Mouse (Mus musculus) heart, adult 2 months (tissue): ENCODE results near the gene Cnot10. TPM values are rescaled to one million over a fixed set of nuclear protein-coding genes. Genes with fewer than 3 reads are reported as not detected.

Source experiments
- DNase-seq, 2 experiments: peaks; one replicate each; pipeline ENCODE4 v3.0.0; 2021
- H3K27ac ChIP-seq: fragments of 200-600 bp; 2 replicates; pipeline ENCODE4 v1.8.1; 2022
- H3K27me3 ChIP-seq: fragments of 200-500 bp; 2 replicates; pipeline ENCODE4 v1.6.1; 2012; ENCODE audit warnings: mild to moderate bottlenecking, low read length, inconsistent platforms, mixed read lengths; ENCODE audit not compliant: control insufficient read depth, insufficient read depth
- H3K36me3 ChIP-seq: fragments of 200-500 bp; 2 replicates; pipeline ENCODE4 v1.6.1; 2012; ENCODE audit warnings: low read length, inconsistent platforms; ENCODE audit not compliant: control insufficient read depth, insufficient read depth
- H3K4me1 ChIP-seq: fragments of 200-500 bp; 2 replicates; pipeline ENCODE4 v1.6.1; 2011; ENCODE audit warnings: low read length; ENCODE audit not compliant: control insufficient read depth, insufficient read depth
- H3K4me3 ChIP-seq: fragments of 200-600 bp; 2 replicates; pipeline ENCODE4 v1.8.1; 2022
- H3K79me2 ChIP-seq: fragments of 200-500 bp; replicated peaks from 2 replicates; pipeline ENCODE4 v1.6.1; 2012; ENCODE audit warnings: mild to moderate bottlenecking, inconsistent platforms, low read length, moderate library complexity, mixed read lengths; ENCODE audit not compliant: control insufficient read depth, insufficient read depth
- H3K9ac ChIP-seq: fragments of 200-500 bp; 2 replicates; pipeline ENCODE4 v1.6.1; 2012; ENCODE audit warnings: low read depth, mild to moderate bottlenecking, control low read depth, inconsistent platforms, low read length, mixed read lengths
- CTCF ChIP-seq: fragments of 200-600 bp; IDR thresholded peaks from 2 replicates; pipeline ENCODE4 v1.8.1; 2022; ENCODE audit warnings: antibody characterized with exemption, mild to moderate bottlenecking, moderate library complexity
- EP300 ChIP-seq: fragments of 200-500 bp; IDR thresholded peaks from 2 replicates; pipeline ENCODE4 v1.6.1; 2011; ENCODE audit warnings: low read depth, low read length, control low read depth; ENCODE audit not compliant: insufficient read depth
- POLR2A ChIP-seq: fragments of 200-500 bp; IDR thresholded peaks from 2 replicates; pipeline ENCODE4 v1.6.1; 2011; ENCODE audit warnings: mild to moderate bottlenecking, low read depth, low read length, control low read depth; ENCODE audit not compliant: insufficient read depth
- WGBS: fragments of 180-500 bp; shearing (Covaris S2); methylation state at CpG from one replicate; pipeline ENCODE4 v1.1.7; 2018; 5-methylcytosine and 5-hydroxymethylcytosine counted together
- intact Hi-C: fragments of 180-260 bp; cut with DNase I; formaldehyde crosslinking; loops from one replicate; pipeline ENCODE4 v1.15.1; 2025
- polyA plus RNA-seq: library from polyadenylated mRNA; depleted of rRNA; stranded (reverse); fragments of >200 nt; gene quantifications from 2 replicates; pipeline ENCODE4 v1.2.3, GENCODE M21; 2012
- total RNA-seq, 2 experiments: library from RNA; stranded (reverse); gene quantifications; 2 replicates each; pipeline ENCODE4 v1.2.3; 2021

The Cnot10 gene
- total and polyA plus RNA-seq, 3 experiments, result 16.8 to 23.5 (median 22.5) TPM

DNA sequence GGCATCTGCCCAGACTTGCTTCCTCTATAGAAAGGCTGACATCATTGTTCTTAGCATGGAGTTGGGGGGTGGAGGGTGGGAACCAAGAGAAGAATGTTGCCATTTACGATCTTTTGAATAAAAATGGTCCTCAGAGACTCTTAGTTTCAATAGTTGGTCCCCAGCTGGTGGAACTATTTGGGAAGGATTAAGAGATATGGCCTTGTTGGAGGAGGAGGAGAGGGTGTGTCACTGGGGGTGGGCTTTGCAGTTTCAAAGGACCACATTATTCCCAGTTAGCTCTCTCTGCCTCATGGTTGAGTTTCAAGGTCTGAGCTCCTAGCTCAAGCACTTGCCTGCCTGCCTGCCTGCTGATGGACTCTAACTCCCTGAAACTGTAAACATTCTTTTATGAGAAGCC is 32.0 kb upstream of the Cnot10 start:
- intact Hi-C loops, result no loop called here
- Histone ChIP-seq H3K79me2 (no peaks in the 10 kb centered on the region), H3K4me1 (peaks cover 5% of the 10 kb centered on the region), H3K36me3 (no peaks in the 10 kb centered on the region), H3K9ac (no peak overlapping the region), H3K4me3 (no peak overlapping the region), H3K27me3 (no peaks in the 10 kb centered on the region), H3K27ac (no peak overlapping the region; the same call in 1 of the 2 replicates)
- DNase-seq, result no peak
- TF ChIP-seq POLR2A (no peak), EP300 (no peak), CTCF (no peak)
- 46% methylated on average over 1 of the region's 1 CpGs for WGBS

DNA sequence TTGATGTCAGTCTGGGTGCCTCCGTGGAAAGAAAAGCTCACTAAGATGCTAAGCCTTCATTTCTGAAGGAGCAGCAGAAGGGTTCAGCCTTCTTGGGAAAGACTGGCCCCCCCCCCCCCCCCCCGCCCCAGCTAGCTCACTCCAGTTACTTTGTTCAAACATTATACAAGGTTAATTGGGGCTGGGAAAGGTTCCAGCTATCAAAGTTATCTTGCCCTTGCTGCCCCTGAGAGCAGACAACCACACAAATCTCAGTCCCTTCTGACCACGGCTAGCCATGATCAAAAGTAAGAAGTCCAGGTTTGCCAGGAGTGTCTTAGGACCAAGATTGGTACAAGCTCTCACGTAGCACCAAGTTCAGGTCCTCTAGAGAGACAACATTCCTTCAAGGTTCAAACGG is 29.0 kb upstream of the Cnot10 start:
- H3K27me3 ChIP-seq, result no peaks in the 10 kb centered on the region
- intact Hi-C loops, result no loop called here
- DNase-seq, result no peak
- no peak overlapping the region for H3K9ac ChIP-seq
- H3K27ac ChIP-seq, result peak overlapping the region; percentile 62
- H3K4me1 ChIP-seq, result peaks cover 5% of the 10 kb centered on the region
- TF ChIP-seq CTCF, result no peak
- no peak for TF ChIP-seq EP300
- no peak for TF ChIP-seq POLR2A
- no peaks in the 10 kb centered on the region for H3K79me2 ChIP-seq
- H3K36me3 ChIP-seq, result no peaks in the 10 kb centered on the region
- WGBS, result 64% methylated on average over 5 of the region's 5 CpGs
- H3K4me3 ChIP-seq, result no peak overlapping the region

DNA sequence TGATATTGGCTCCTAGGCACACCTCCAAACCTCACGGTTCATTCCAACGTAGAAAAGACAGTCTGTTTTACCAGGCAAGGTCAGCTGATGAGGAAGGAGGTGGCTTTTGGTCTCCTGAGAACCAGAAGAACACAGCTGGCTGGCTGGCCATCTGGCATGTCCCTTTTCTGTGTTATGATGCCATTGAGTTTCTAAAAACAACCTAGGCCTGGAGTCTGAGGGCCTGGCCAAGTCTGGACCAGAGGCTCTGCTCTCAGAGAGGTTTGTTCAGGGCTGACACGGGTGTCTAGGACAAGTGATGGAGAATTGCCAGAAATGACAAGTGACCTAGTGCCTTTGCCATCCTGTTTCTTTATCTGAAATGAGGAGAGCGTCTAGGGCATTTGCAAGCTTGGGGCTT is 28.1 kb upstream of the Cnot10 start:
- 21% methylated on average over 4 of the region's 4 CpGs for WGBS
- no peaks in the 10 kb centered on the region for H3K79me2 ChIP-seq
- no peak overlapping the region for H3K4me3 ChIP-seq
- TF ChIP-seq CTCF (no peak), POLR2A (no peak), EP300 (peak; percentile 48)
- no peaks in the 10 kb centered on the region for H3K27me3 ChIP-seq
- intact Hi-C loops, result no loop called here
- peaks cover 5% of the 10 kb centered on the region; the same call in 1 of the 2 replicates for H3K4me1 ChIP-seq
- H3K36me3 ChIP-seq, result no peaks in the 10 kb centered on the region
- H3K27ac ChIP-seq, result peak overlapping the region; percentile 81
- DNase-seq, result peak in 1 of 2 experiments; percentile 84
- H3K9ac ChIP-seq, result no peak overlapping the region

GRCm38 (mm10) chr9:114666858-114667257 is 26.9 kb upstream of the Cnot10 start:
- no peak for TF ChIP-seq CTCF
- TF ChIP-seq EP300, result no peak
- no peak for TF ChIP-seq POLR2A
- no peak for DNase-seq
- 78% methylated on average over 10 of the region's 10 CpGs for WGBS
- H3K36me3 ChIP-seq, result no peaks in the 10 kb centered on the region
- no peak overlapping the region for H3K4me3 ChIP-seq
- intact Hi-C loops, result no loop called here
- no peak overlapping the region for H3K9ac ChIP-seq
- no peaks in the 10 kb centered on the region for H3K79me2 ChIP-seq
- no peaks in the 10 kb centered on the region for H3K27me3 ChIP-seq
- H3K4me1 ChIP-seq, result peaks cover 5% of the 10 kb centered on the region; the same call in 1 of the 2 replicates
- peak overlapping the region; percentile 81 for H3K27ac ChIP-seq

DNA sequence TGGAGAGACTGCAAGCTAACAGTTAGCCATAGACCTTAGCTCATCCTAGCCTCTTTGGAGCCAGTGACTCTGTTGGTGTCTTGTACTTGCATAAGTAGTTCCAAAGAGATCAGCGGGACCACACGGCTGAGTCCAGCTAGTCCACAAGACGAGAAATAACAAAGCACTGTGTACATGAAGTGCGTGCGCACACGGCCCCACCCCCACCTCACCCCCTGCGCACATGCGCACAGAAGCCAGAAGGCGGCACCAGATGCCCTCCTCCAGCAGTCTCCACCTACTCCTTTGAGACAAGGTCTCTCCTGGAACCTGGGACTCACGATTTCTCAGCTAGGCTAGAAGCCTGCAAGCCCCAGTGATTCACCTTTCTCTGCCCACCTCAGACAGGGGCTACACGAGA is 23.8 kb upstream of the Cnot10 start:
- Histone ChIP-seq H3K27me3 (no peaks in the 10 kb centered on the region), H3K36me3 (no peaks in the 10 kb centered on the region), H3K9ac (no peak overlapping the region), H3K4me1 (peaks cover 5% of the 10 kb centered on the region; the same call in 1 of the 2 replicates), H3K79me2 (no peaks in the 10 kb centered on the region), H3K27ac (peak overlapping the region; percentile 77), H3K4me3 (no peak overlapping the region)
- DNase-seq, result no peak
- 81% methylated on average over 11 of the region's 11 CpGs for WGBS
- intact Hi-C loops, result no loop called here
- TF ChIP-seq POLR2A (no peak), CTCF (no peak), EP300 (no peak)

GRCm38 (mm10) chr9:114661991-114662390 is 22.0 kb upstream of the Cnot10 start:
- 39% methylated on average over 7 of the region's 7 CpGs for WGBS
- H3K4me1 ChIP-seq, result no peaks in the 10 kb centered on the region; the same call in 1 of the 2 replicates
- no peak overlapping the region for H3K9ac ChIP-seq
- intact Hi-C loops, result no loop called here
- no peak for DNase-seq
- no peaks in the 10 kb centered on the region for H3K36me3 ChIP-seq
- H3K4me3 ChIP-seq, result no peak overlapping the region
- no peak overlapping the region; the same call in 1 of the 2 replicates for H3K27ac ChIP-seq
- no peaks in the 10 kb centered on the region for H3K79me2 ChIP-seq
- H3K27me3 ChIP-seq, result no peaks in the 10 kb centered on the region
- TF ChIP-seq CTCF (no peak), EP300 (no peak), POLR2A (no peak)
